7 mouse cellular contexts compared by ENCODE assay signal in the genomic region with DNA sequence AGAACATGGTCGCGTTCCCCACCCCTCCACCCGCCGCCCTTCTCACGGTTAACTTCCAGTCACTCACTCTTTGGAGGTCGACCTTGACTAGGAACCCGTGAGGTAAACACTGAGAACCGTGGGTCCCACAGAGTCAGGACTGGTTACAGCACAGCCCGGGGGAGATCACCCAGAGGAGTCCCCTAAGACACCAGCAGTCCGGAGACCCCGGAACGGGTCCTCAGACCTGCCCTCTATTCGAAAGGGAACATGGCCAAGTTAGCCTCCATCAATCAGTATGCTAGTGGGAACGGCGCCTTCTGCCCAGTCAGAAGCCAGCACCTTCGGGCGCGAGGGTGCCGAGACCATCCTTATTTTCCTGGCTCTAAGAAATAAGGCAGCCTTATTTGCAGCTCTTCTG. TPM values are rescaled to one million over a fixed set of nuclear protein-coding genes. Genes with fewer than 3 reads are reported as not detected.
DNase-seq lines count a peak whose midpoint lies in the region; ATAC-seq and TF ChIP-seq lines count a peak whose summit lies in the region.

No protein-coding gene starts in this region.

- H3K9me3 ChIP-seq in lung, embryonic 15.5 days = no peaks in the 10 kb centered on the region
- H3K9me3 ChIP-seq in limb, embryonic 10.5 days (replicated peaks) = no peaks in the 10 kb centered on the region

- H3K4me2 ChIP-seq in lung, embryonic 15.5 days = peak overlapping the region; percentile 78

- peak overlapping the region; percentile 96 for H3K27ac ChIP-seq in lung, embryonic 15.5 days
- peak overlapping the region; percentile 97 for H3K27ac ChIP-seq in limb, embryonic 10.5 days
- peak overlapping the region; percentile 38 for H3K27ac ChIP-seq in small intestine, adult 2 months (ENCODE audit: insufficient read depth, low read depth, low read length)

- TF ChIP-seq CTCF in small intestine, adult 2 months (IDR thresholded peaks at IDR 0.05; ENCODE audit: extremely low read depth, insufficient read length, insufficient replicate concordance, low read depth, low read length) = no peak

- peaks cover 30% of the 10 kb centered on the region for H3K36me3 ChIP-seq in lung, embryonic 15.5 days
- peaks cover 41% of the 10 kb centered on the region for H3K36me3 ChIP-seq in limb, embryonic 10.5 days
- H3K36me3 ChIP-seq in small intestine, adult 2 months (ENCODE audit: control insufficient read depth, insufficient read depth, low read length) = peaks cover 35% of the 10 kb centered on the region

- DNase-seq in lung, postnatal 14 days = no peak
- DNase-seq in limb, embryonic 10.5 days (ENCODE audit: low spot score) = no peak
- no peak for DNase-seq in adrenal gland, adult (ENCODE audit: inconsistent age in 2 of 2, low spot score in 1 of 2)
- no peak for DNase-seq in urinary bladder, adult 2 months (ENCODE audit: low spot score)

- H3K4me1 ChIP-seq in lung, embryonic 15.5 days = peaks cover 17% of the 10 kb centered on the region
- peaks cover 23% of the 10 kb centered on the region for H3K4me1 ChIP-seq in limb, embryonic 10.5 days
- H3K4me1 ChIP-seq in small intestine, adult 2 months (ENCODE audit: control insufficient read depth, insufficient read depth, insufficient read length, low read length) = peaks cover 11% of the 10 kb centered on the region

- under 1% methylated on average over 19 of the region's 19 CpGs for WGBS in lung, embryonic 15.5 days
- WGBS in limb, embryonic 10.5 days = under 1% methylated on average over 19 of the region's 19 CpGs
- under 1% methylated on average over 19 of the region's 19 CpGs for WGBS in small intestine, adult 2 months

- 0 out of 2 replicates have a peak, but pooled peaks have one; percentile 0 for ATAC-seq in lung, embryonic 15.5 days (ENCODE audit: borderline replicate concordance, extremely low read depth, low FRiP score, low TSS enrichment)
- 0 out of 2 replicates have a peak, but pooled peaks have one; percentile 1 for ATAC-seq in erythroblast, adult 5-6 weeks (replicated peaks; ENCODE audit: low FRiP score, poor library complexity, severe bottlenecking)

- peak overlapping the region; percentile 74 for H3K4me3 ChIP-seq in lung, embryonic 15.5 days
- peak overlapping the region; percentile 97 for H3K4me3 ChIP-seq in limb, embryonic 10.5 days
- H3K4me3 ChIP-seq in small intestine, adult 2 months (ENCODE audit: low read depth, low read length) = peak overlapping the region; percentile 83

- H3K27me3 ChIP-seq in lung, embryonic 15.5 days = no peaks in the 10 kb centered on the region
- peaks cover 17% of the 10 kb centered on the region for H3K27me3 ChIP-seq in limb, embryonic 10.5 days (ENCODE audit: low read depth, poor library complexity, severe bottlenecking)
- H3K27me3 ChIP-seq in small intestine, adult 2 months (ENCODE audit: control insufficient read depth, insufficient read depth, low read length) = no peaks in the 10 kb centered on the region

- TF ChIP-seq POLR2A in small intestine, adult 2 months (IDR thresholded peaks at IDR 0.05; ENCODE audit: low read depth, low read length) = no peak

- peak overlapping the region; percentile 75 for H3K9ac ChIP-seq in lung, embryonic 15.5 days

RNA-seq across cellular contexts. Expression of a gene that starts 1.1 kb away (rescaled TPM):
- polyA plus RNA-seq in lung, embryonic 15.5 days (2015; fragmentation: Nextera tagmentation; extraction: Ambion mirVana) = 208 and 209 TPM in 2 replicates
- total RNA-seq in erythroblast, adult 5-6 weeks (2015; ENCODE audit: low replicate concordance) = 183 and 206 TPM in 2 replicates
- 81.3 and 93.7 TPM in 2 replicates for total RNA-seq in erythroblast, adult 5-6 weeks (2017; ENCODE audit: low replicate concordance)
- 189 and 195 TPM in 2 replicates for polyA plus RNA-seq in limb, embryonic 10.5 days (2016; fragmentation: Nextera tagmentation; extraction: Ambion mirVana)
- polyA plus RNA-seq in small intestine, adult 2 months (2012; rRNA removed) = 597 and 1,087 TPM in 2 replicates
- 255 and 281 TPM in 2 replicates for polyA plus RNA-seq in urinary bladder, adult 2 months (2012; rRNA removed)

RNA-seq across cellular contexts. Expression of a gene that starts 16.4 kb away (rescaled TPM):
- 3.8 and 4.3 TPM in 2 replicates for polyA plus RNA-seq in lung, embryonic 15.5 days (2015; fragmentation: Nextera tagmentation; extraction: Ambion mirVana)
- 1.2 and 1.9 TPM in 2 replicates for total RNA-seq in erythroblast, adult 5-6 weeks (2015; ENCODE audit: low replicate concordance)
- total RNA-seq in erythroblast, adult 5-6 weeks (2017; ENCODE audit: low replicate concordance) = 0.28 TPM in 1 of 2 replicates, not detected in the other
- polyA plus RNA-seq in limb, embryonic 10.5 days (2016; fragmentation: Nextera tagmentation; extraction: Ambion mirVana) = 1.1 and 2.9 TPM in 2 replicates
- polyA plus RNA-seq in small intestine, adult 2 months (2012; rRNA removed) = 7.2 and 12.0 TPM in 2 replicates
- 14.4 and 23.0 TPM in 2 replicates for polyA plus RNA-seq in urinary bladder, adult 2 months (2012; rRNA removed)

RNA-seq across cellular contexts. Expression of a gene that starts 20.5 kb away (rescaled TPM):
- 14.4 and 15.2 TPM in 2 replicates for polyA plus RNA-seq in lung, embryonic 15.5 days (2015; fragmentation: Nextera tagmentation; extraction: Ambion mirVana)
- total RNA-seq in erythroblast, adult 5-6 weeks (2015; ENCODE audit: low replicate concordance) = 3.8 and 4.8 TPM in 2 replicates
- 0.84 and 1.0 TPM in 2 replicates for total RNA-seq in erythroblast, adult 5-6 weeks (2017; ENCODE audit: low replicate concordance)
- polyA plus RNA-seq in limb, embryonic 10.5 days (2016; fragmentation: Nextera tagmentation; extraction: Ambion mirVana) = 5.0 and 6.7 TPM in 2 replicates
- 154 and 384 TPM in 2 replicates for polyA plus RNA-seq in small intestine, adult 2 months (2012; rRNA removed)
- 65.7 and 67.6 TPM in 2 replicates for polyA plus RNA-seq in urinary bladder, adult 2 months (2012; rRNA removed)

RNA-seq across cellular contexts. Expression of a gene that starts 53.1 kb away (rescaled TPM):
- 3.8 and 7.3 TPM in 2 replicates for polyA plus RNA-seq in lung, embryonic 15.5 days (2015; fragmentation: Nextera tagmentation; extraction: Ambion mirVana)
- total RNA-seq in erythroblast, adult 5-6 weeks (2015; ENCODE audit: low replicate concordance) = 30.4 and 56.8 TPM in 2 replicates
- total RNA-seq in erythroblast, adult 5-6 weeks (2017; ENCODE audit: low replicate concordance) = 32.1 and 37.9 TPM in 2 replicates
- 2.6 and 3.5 TPM in 2 replicates for polyA plus RNA-seq in limb, embryonic 10.5 days (2016; fragmentation: Nextera tagmentation; extraction: Ambion mirVana)
- 6.6 and 13.0 TPM in 2 replicates for polyA plus RNA-seq in small intestine, adult 2 months (2012; rRNA removed)
- polyA plus RNA-seq in urinary bladder, adult 2 months (2012; rRNA removed) = 6.5 and 6.6 TPM in 2 replicates

Comparison
In these comparisons a context has a peak if more than half of its experiments do, and no peak if none do; other contexts are left out.
1. H3K27ac ChIP-seq: peak in every context shown above with its lines; median percentile 97 in limb, embryonic 10.5 days; 96 in lung, embryonic 15.5 days; 38 in small intestine, adult 2 months.